Mouse (Mus musculus) ovary, adult 18-20 months (tissue): ENCODE measurements around the gene Vdr.

ENCODE experiments used
- DNase-seq: peaks from one replicate; pipeline ENCODE4 v3.0.0; 2022; ENCODE audit warnings: low spot score, mixed read lengths

Gene Vdr

DNA sequence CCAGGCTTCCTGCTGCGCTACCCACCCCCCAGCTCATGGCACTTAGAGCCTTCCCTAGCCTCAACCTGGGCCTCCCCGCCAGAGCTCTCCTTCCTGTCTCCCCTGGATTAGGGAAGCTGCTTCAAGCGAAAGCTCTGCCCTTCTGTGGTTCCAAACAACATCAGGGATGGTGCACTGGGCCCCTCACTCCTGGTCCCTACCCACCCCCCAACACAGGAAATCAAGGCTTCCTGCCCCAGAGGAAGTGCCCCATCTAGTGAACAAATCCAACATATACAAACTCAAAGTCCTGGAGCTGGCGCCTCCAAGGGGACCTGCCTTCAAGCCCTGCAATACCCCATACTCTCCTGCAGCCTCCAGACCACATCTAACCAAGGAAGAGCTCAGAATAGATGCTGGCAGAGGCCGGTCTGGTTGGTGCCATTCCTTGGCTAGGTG, 81.5 kb downstream of the Vdr start:
- DNase-seq = no peak

DNA sequence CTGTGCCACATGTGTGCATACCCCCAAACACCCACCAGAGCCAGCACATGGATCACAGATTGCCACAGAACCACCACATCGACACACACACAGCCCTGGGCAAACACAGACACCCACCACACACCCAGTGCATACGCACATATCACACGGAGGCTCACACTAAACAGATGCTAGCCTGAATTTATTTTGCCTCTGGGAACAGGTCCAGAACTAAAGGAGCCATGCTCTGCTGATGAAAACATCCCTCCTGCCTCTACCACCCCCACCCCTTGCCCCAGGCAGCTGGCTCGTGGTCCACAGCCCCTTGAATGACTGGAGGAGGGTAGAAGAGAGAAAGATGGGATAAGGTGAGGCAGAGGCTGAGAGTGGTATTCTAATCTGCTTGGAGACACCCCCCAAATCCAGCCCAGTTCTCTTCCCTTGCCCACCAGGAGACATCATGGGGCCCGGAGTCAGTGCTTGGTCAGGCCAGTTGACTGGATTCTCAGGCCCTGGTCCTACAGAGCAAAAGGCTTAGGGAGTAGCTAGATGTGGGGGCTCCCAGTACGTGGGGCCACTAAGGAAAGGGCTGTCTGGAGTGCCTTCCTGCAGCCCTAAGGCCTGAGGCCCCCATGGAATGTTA, 82.1 kb downstream of the Vdr start:
- no peak for DNase-seq

DNA sequence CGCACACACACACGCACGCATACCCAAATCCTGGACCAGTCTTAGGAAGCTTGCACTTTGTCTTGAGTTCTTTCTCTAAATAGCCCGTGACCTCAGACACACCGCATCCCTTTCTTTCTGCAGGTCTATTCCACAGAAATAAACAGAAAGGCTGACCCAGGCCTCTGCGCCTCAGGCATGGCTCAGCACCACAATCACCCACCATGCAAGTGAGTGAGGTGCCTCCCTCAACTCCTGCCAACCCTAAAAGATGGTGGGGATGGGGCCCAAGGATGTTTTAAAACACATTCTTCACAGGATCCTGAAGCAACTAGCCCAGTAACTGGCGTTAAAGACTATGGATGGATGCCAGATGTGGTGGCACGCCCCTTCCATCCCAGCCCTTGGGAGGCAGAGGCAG, 83.0 kb downstream of the Vdr start:
- no peak for DNase-seq

DNA sequence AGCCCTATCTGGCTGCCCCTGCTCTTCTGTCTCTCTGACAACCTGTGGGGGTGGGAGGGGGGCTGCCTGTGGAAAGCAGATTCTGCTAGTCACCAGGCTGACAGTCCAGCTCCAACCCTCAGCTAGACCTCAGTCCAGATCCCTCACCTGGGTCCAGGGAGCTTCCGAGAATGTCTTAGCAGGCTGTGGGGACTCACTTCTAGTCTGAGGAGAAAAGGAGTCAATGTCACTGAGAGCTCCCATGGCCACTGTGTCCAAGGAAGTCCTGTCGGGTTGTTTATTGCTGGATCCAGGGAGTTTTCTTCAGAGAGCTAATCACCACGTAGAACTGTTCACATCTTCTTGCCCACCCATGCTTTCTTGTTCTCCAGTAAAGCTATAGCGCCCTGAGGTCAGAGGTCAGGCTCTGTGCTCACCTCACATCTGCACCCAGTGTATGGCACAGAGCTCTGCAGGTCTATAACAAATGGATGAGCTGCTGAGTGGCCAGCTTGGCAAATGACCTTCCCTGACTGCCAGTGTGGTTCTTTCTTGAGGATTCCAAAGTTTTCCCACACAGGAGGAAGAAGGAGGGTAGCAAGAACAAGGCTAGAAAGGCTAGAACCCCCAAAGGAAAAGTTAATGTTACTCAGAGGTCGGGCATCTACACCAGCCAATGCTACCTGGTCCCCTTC, 83.7 kb downstream of the Vdr start:
- no peak for DNase-seq

DNA sequence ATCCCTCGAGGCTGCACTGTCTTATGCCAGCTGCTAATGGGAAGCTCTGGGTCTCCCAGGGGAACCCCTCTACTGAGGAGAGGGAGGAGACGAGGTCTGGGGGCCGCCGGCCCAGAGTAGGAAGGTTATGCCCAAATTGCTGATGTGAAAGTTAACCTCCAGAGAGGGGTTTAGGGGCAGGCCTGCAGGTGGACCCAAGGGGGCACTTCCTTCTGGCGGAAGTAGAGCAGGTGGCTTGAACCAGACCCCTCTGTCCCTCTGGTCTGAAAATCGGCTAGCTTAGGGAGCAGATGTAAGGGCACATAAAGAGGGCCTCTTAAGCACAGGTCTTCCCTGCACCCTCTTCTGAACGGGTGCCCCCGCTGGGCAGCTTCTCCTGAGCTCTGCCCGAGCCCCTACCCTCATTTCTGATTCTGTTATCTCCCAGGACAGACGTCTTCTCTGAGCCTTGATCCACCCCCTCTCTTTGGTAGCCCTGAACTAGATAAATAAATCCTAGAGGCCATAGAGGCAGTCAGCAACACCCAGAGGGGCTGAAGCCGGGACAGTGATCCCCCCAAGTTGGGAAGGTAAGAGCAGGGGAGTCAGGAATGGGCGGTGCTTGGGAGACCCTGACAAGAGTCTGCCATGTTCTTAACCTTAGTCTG, 84.4 kb downstream of the Vdr start:
- DNase-seq = no peak

DNA sequence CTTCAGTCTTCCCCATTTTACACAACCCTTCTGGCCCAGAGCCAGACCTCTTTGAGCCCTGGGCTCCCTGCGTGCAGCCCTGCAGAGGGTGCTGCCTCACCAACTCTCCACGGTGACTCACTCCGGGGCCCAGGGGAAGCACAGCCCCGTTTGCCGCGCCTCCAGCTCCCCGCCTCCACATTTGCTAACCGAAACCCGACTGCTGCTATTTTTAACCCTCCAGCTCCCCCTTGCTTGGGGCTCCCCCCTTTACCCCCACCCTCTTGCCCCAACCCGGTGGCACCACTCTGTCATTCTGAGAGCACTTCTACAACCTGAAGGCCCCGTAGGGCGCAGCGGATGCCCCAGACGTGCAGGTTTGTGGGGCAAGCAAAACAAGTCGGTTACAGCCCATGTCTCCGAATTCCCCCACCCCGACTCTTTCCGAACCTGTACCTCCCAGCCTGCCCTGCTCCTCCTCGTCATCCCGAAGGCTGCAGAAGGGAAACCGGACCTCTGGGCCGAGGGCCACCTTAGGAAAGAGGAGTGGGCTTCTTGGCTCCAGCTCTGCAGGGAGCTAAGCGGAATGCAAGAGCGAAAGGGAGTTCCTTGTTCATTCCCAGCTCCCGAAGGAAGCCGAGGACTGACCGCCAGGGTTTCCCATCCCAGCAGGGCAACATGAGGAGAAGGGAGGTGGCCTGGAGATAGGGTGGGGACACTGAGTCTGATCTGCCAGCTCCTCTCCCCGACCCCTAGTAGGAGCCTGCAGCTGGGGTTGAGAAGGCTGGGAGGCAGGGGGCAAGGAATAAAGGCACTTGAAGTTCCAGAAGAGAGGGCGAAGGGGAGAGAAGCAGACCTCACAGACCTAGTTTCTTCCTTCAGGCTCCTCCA, 85.1 kb downstream of the Vdr start:
- peak; percentile 81 for DNase-seq

DNA sequence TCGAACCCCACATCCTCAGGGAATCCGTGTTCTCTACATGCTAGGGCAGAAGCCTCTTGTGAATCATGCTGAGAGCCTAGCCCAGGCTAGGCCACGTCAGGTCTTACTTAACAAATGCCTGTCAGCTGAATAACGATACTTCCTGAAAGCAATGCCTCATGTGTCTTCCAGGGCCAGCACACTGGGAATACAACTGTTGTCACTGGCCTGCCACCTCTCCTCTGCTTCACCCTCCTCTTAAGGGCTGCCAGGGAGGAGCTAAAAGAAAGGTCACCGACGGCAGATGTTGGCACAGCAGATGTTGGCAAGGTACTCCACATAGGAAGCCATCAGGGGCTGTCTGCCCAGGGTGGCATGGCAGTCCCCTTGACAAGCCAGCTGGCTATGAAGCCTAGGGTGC, 86.4 kb downstream of the Vdr start:
- DNase-seq = no peak

DNA sequence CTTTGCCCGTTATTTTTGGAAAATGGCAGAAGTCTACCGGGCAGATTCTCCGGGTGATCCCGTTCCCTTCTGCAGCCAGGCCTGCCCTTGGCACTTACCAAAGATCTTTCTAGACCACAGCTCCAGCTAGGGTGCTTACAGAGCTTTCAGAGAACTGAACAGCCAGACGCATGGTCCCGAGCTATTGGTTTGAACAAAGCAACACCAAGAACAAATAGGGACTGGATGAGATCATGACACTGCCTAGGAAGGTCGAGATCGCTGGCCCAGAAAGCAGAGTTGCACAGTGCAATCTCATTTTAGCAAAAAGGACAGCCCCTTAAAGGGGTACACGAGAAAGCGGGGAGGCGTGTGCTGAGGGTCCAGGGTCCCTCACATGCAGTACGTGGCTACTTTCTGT, 87.0 kb downstream of the Vdr start:
- no peak for DNase-seq

DNA sequence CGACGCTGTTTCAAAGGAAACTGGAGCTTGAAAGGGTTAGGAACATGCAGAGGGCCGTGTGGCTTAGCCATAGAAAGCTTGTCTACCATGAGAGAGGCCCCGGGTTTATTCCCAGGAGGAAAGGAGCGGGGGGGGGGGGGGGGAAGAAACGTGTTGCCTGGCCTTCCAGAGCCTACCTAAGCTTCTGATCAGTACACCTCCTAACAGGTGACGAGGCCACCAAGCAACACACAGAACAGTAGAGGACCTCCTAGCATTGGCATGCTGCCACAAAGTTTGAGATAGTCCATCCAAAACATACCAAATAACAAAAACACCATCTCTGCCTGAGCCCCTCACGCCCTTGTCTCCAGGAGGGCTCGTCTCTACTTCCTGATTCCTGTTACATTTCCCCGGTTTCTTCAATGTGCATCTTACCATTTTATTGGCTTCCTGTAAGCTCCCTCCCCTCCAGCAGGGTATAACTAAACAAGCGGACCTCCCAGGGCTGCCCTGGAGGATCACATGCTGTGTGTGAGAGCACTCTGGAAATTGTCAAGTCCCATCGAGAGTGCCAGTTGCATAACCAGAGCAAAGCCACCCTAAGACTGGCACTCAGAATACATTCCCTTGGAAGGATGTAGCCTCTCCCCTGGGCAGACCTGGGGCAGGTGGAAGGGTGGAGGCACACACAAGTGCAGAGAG, 87.7 kb downstream of the Vdr start:
- no peak for DNase-seq

DNA sequence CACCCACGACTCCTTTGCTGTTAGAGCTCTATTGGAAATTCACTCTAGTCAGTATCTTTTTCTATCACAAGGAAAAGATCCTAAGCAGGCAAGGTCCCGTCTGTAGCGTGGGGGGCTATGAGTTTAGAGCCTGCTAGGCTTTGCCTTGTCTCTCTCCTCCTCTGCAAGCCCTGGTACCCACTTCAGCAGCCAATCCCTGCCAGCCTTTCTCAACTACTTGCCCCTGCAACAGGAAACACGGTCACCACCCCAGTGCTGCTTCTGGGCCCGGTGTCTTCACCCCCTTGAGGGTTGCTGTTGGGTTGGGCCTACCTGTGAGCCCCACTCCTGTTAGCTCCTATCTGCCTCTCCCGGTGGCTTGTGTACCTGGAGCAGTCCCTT, 88.5 kb downstream of the Vdr start:
- no peak for DNase-seq

DNA sequence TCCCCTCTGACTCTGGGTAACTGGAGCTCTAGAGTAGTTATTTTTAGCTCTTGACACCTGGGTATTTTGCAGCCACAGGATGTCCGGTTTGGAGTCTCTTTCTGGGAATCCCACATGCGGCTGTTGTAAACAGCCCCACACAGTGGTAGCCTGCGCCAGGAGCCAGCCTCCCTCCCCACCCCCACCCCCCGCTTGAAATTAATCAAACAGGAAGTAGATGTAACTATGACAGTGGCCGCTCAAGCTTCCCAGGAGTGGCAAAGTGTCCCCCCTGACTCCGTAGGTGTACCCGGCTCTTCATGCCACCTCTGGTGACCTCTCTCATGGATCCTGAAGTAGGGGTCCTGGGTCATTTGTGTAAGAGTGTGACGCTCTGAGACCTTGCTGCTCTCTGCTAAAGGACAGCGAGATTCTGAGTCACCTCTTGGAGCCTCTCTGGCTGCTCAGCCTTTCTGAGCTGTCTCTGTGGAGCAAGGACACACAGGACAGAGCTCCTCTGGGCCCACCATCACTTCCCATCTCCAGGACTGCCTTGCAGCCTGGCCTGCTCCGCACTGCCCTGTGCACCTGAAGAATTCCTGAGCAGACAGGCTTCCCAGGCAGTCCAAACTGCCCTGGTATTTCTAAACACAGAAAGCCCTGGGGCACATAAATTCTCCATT, 89.0 kb downstream of the Vdr start:
- DNase-seq = no peak

DNA sequence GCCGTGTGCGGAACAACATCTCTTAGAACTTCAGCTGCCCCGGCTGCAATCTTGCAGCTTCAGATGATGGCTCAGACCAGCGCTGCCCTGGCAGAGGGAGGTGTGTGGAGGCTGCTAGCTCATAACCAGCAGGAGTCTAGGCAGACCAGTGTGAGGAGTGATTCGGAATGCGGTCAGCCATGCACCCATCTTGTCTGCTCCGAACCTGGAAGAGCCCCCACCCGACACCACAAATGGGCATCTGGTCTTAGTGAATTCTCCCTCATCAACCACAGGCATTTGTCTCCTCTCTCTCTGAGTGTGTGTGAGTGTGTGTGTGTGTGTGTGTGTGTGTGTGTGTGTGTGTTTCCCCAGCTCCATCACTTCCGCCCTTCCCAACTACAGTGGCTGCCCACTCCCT, 90.5 kb downstream of the Vdr start:
- no peak for DNase-seq

DNA sequence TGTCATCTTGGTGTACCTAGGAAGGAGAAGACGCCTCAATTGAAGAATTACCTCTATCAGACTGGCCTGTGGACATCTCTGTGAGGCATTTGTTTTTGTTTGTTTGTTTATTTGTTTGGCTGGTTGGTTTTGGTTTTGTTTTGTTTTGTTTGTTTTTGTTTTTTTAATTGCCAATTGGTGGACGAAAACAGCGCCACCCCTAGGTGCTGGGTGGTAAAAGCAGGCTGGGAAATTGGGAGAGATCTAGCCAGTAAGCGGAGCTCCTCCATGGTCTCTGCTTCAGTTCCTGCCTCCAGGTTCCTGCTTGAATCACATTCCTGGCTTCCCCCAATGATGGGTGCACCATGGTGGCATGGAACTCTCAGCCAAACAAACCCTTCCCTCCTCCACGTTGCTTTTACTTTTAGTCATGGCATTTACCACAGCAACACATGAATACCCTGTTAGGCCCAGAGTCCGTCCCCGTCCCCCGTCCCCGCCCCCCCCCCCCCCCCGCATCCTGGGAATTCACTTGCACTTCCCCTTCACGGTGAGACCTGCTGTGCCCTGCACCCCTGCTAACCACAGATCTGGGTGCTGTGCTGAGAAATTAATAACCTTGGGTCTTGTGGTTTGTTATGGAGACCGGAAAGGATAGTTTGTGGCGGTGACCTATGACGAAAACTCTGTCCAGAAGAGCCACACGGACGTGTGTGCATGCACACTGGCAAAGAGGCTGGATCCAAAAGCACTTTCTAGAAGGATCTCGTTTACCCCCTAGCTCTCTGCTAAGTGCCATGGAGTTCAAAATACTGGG, 94.0 kb downstream of the Vdr start:
- DNase-seq = no peak

DNA sequence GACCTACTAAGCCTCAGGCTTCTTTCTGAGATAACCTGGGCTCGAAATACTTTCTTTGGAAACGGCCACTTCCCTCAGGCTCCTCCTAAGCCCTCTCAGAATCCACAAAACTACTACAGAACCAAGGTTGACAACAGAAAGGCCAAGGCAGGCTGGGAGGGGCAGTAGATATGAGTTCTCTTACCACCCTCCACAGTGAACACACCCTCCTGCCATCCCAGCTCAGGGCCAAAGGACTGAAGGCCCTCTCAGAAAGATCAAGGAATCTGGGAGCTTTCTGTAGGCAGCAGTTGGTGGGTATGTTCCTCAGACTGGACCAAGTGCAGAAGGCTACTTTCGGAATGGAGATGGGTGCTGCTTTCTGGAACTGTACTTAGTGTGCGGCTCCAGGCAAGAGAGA, 95.2 kb downstream of the Vdr start:
- DNase-seq = no peak

DNA sequence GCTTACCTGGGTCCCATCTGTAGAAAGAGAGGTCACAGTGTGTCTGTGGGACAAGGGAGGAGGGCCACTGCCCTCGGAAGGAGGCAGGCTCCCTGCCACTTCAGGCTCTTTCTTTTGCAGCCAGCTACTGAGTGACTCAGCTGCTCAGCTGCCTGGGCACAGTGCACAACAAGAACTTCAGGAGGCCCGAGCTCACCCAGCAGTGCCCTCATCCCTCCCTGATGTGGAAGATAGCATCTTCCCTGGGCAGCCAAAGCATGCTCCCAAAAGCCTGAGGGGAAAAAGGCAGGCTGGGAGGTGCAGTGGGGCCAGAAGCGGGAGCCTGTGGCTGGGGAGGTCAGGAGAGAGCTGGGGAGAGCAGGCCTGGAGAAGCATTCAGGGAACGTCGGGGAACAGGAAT, 95.7 kb downstream of the Vdr start:
- DNase-seq = no peak

DNA sequence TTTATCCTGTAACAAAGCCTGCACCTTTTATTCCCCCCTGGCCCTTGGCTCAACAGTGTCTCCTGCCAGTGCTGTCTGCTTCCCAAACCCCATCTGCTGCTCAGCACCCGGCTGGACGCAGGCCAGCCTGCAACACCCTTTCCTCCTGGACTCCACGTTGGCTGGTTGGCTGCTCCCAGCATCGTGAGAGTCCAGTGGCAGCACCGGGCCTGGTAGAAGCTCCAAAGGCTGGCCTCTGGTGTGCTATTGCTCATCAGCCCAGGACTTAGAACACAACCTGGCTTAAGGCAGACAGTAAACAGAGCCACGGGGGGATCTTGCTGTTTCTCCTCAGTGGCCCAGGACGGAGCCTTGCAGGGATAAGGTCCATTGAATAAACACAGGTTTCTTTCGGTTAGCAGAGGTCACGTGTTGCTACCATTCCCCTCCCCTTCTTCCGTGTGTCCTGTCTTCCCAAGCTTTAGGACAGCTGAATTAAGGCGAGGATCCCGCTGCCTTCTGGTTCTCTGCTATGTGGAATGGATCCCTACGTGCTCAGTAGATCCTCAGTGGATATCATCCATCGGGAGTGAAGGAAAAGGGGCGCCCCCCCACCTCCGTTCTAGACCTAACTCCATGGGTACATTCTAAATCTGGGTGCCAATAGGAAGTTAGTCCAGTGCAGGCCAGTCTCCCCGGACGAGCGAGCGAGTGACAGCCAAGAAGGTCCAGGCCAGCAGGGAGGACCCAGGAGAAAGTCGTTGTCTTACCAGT, 96.8 kb downstream of the Vdr start:
- DNase-seq = no peak

DNA sequence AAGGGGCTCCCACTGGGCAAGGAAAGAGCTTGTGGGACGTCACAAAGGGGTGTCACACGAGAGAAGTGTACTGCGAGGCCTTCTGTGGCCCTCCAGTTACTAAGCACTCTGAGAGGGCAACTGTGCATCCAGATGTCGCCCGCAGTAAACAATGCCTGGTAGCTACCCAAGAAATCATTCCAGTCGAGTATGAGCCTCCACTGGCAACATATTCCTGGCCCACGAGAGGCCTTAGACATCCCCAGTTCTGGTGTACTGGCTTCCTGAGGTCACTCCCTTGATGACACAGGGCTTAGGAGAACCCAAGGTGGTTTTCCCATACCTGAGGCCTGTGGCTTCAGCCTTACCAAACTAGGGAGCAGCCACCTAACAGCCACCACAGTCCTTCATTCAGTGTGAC, 97.6 kb downstream of the Vdr start:
- DNase-seq = no peak

DNA sequence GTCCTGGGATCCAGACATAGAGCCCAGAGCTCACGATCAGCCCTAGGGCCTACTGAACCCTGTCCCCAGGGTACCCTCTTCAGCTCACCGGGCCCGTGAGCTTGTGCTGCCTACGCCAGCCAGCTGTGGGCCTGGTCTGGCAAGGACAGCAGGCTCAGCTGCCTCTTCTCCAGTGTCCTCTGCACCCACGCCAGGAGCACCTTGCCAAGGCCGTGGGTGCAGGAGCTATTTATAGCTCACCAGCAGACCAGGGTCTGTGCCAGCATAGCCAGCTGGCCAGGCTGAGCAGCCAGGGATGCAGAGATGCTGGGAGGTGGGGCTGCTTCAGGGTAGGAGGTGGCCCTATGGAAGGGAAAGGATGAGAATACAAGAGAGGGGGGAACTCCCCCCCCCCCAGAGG, 98.3 kb downstream of the Vdr start:
- DNase-seq = peak; percentile 88

DNA sequence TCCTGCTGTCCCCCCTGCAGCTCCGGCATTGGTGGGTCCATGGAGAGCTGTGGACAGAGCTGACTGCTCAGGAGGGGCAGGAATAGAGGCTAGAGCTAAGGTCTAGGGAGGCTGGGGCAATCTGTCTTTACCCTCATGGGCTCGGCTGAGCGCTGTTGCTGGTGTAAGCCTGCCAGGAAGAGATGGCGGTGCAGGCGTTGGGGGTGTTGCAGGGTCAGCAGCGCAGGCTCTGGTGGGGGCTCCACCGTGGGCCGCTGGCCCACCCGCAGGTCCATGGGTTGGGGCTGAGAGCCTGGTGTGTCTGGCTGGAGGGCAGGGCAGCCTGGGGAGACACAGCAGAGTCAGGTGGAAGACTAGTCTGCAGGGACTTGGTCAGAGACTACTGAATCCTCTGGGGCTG, 99.1 kb downstream of the Vdr start:
- DNase-seq = no peak

DNA sequence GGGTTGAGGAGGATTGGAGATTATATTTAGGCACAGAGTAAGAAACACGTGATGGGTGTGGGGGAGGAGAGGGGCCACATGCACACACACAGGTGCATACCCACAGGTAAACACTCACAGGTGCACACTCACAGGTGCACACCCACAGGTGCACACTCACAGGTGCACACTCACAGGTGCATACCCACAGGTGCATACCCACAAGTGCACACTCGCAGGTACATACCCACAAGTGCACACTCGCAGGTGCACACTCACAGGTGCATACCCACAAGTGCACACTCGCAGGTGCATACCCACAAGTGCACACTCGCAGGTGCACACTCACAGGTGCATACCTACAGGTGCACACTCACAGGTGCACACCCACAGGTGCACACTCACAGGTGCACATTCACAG, 100.0 kb downstream of the Vdr start:
- DNase-seq = no peak
